Mouse (Mus musculus) ES-E14 (cell line): ENCODE results near the gene Pkm.

Source experiments
- CHD2 ChIP-seq: IDR thresholded peaks from 2 replicates; pipeline ENCODE4 v1.6.1; 2014; ENCODE audit warnings: mild to moderate bottlenecking, low read depth, low read length, inconsistent platforms
- HCFC1 ChIP-seq: IDR thresholded peaks from 2 replicates; pipeline ENCODE4 v1.6.1; 2012; ENCODE audit warnings: low read length, inconsistent platforms, borderline replicate concordance; ENCODE audit not compliant: insufficient read depth
- MAFK ChIP-seq: IDR thresholded peaks from 2 replicates; pipeline ENCODE4 v1.6.1; 2014; ENCODE audit warnings: mild to moderate bottlenecking, low read depth, low read length, inconsistent platforms; ENCODE audit not compliant: insufficient read depth
- ZC3H11A ChIP-seq: IDR thresholded peaks from 2 replicates; pipeline ENCODE4 v1.6.1; 2012; ENCODE audit warnings: low read depth, mild to moderate bottlenecking, inconsistent platforms, low read length, borderline replicate concordance
- ZNF384 ChIP-seq: IDR thresholded peaks from 2 replicates; pipeline ENCODE4 v1.6.1; 2012; ENCODE audit warnings: low read depth, low read length, inconsistent platforms

- TF ChIP-seq ZNF384 (no peak), CHD2 (no peak), HCFC1 (no peak; the same call in 1 of the 2 replicates), MAFK (no peak), ZC3H11A (no peak)
Observed at GRCm38 (mm10) chr9:59680534-59680875, 24.3 kb downstream of the Pkm start.
